Mouse (Mus musculus) stomach, embryonic 16.5 days (tissue): ENCODE data around the gene Comt. TPM values are rescaled to one million over a fixed set of nuclear protein-coding genes. Genes with fewer than 3 reads are reported as not detected.

Experiments
- ATAC-seq: fragments of 200-750 bp; cut with Nextera tagmentation; 2 replicates; pipeline ENCODE4 v1.8.0; 2017; ENCODE audit warnings: moderate number of reproducible peaks, moderate TSS enrichment; ENCODE audit not compliant: insufficient read depth, low FRiP score
- H3K27ac ChIP-seq: fragments of 300-500 bp; sonication (generic); 2 replicates; pipeline ENCODE4 v1.5.1; 2014; ENCODE audit warnings: low read length
- H3K27me3 ChIP-seq: fragments of 300-500 bp; sonication (generic); 2 replicates; pipeline ENCODE4 v1.6.1; 2014; ENCODE audit warnings: low read length, control low read depth, mixed read lengths; ENCODE audit not compliant: control insufficient read depth, insufficient read depth
- H3K36me3 ChIP-seq: fragments of 300-500 bp; sonication (generic); 2 replicates; pipeline ENCODE4 v1.6.1; 2014; ENCODE audit warnings: low read length; ENCODE audit not compliant: control insufficient read depth, insufficient read depth
- H3K4me1 ChIP-seq: fragments of 300-500 bp; sonication (generic); 2 replicates; pipeline ENCODE4 v1.6.1; 2014; ENCODE audit warnings: low read length, control low read depth, mixed read lengths; ENCODE audit not compliant: control insufficient read depth, insufficient read depth
- H3K4me2 ChIP-seq: fragments of 300-500 bp; sonication (generic); 2 replicates; pipeline ENCODE4 v1.6.1; 2014; ENCODE audit warnings: low read depth, low read length, mixed read lengths
- H3K4me3 ChIP-seq: fragments of 300-500 bp; sonication (generic); replicated peaks from 2 replicates; pipeline ENCODE4 v1.5.1; 2014; ENCODE audit warnings: mild to moderate bottlenecking, low read length
- H3K9ac ChIP-seq: fragments of 300-500 bp; sonication (generic); 2 replicates; pipeline ENCODE4 v1.6.1; 2014; ENCODE audit warnings: low read length
- H3K9me3 ChIP-seq: fragments of 300-500 bp; sonication (generic); replicated peaks from 2 replicates; pipeline ENCODE4 v1.6.1; 2016; ENCODE audit warnings: low read length, control low read depth; ENCODE audit not compliant: control insufficient read depth
- WGBS: fragments of 180-500 bp; shearing (Covaris S2); extraction: QIAGEN DNeasy Blood & Tissue Kit; methylation state at CpG from one replicate; pipeline ENCODE4 v1.1.7; 2014; 5-methylcytosine and 5-hydroxymethylcytosine counted together
- polyA plus RNA-seq: library from polyadenylated mRNA; unstranded; fragments of >200 nt; fragmentation: Nextera tagmentation; extraction: Ambion mirVana; gene quantifications from 2 replicates; pipeline ENCODE4 v1.2.1, GENCODE M21; 2015

Comt gene
- polyA plus RNA-seq, 1 experiment from 2014 or later: 105 TPM

DNA sequence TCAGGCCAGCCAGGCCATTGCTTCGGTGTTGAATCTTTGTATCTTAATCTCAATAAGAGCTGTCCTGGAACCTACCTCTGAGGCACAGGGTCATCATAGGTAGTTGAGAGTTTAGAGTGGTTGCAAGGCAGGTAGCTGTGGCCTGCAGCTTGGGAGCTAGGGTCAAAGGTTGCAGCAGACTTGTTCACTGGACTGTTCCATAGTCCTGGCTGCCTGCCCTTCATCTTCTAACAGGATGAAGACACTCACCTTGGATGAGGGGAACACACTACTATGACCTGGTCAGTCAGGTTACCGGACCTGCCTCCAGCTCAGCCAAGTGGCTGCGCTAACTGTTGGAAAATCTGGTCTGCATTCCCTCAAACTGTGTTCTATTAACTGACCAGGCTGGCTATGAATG is 35.5 kb downstream of the Comt start:
- no peak overlapping the region for H3K9ac ChIP-seq
- ATAC-seq: no peak
- H3K4me1 ChIP-seq: peaks cover 46% of the 10 kb centered on the region
- H3K9me3 ChIP-seq: no peaks in the 10 kb centered on the region
- H3K4me2 ChIP-seq: no peak overlapping the region
- no peaks in the 10 kb centered on the region for H3K36me3 ChIP-seq
- no peak overlapping the region for H3K27ac ChIP-seq
- no peak overlapping the region for H3K4me3 ChIP-seq
- WGBS: 99% methylated on average over 3 of the region's 3 CpGs
- H3K27me3 ChIP-seq: no peaks in the 10 kb centered on the region

DNA sequence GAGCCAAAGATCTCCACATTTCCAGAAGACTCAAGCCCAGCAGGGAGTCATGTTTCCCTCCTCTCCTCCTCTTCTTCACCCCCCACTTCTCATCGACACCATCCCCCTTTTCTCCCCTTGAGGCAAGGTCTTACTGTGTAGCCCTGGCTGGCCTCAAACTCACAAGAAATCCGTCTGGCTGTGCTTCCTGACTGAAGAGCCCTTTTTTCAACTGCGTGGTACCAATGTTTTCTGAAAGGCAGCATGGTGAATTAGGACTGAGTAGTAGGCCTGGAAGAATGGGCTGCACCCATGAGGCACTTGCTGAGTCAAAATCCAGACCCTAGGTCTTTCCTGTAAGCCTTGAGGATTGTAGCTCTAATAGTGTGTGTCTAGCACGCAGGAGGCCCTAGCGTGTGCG is 36.3 kb downstream of the Comt start:
- no peaks in the 10 kb centered on the region for H3K27me3 ChIP-seq
- WGBS: 72% methylated on average over 6 of the region's 6 CpGs
- no peak overlapping the region for H3K4me2 ChIP-seq
- H3K36me3 ChIP-seq: no peaks in the 10 kb centered on the region
- no peak overlapping the region for H3K4me3 ChIP-seq
- ATAC-seq: no peak
- no peaks in the 10 kb centered on the region for H3K9me3 ChIP-seq
- H3K27ac ChIP-seq: no peak overlapping the region
- H3K9ac ChIP-seq: no peak overlapping the region
- peaks cover 39% of the 10 kb centered on the region for H3K4me1 ChIP-seq

DNA sequence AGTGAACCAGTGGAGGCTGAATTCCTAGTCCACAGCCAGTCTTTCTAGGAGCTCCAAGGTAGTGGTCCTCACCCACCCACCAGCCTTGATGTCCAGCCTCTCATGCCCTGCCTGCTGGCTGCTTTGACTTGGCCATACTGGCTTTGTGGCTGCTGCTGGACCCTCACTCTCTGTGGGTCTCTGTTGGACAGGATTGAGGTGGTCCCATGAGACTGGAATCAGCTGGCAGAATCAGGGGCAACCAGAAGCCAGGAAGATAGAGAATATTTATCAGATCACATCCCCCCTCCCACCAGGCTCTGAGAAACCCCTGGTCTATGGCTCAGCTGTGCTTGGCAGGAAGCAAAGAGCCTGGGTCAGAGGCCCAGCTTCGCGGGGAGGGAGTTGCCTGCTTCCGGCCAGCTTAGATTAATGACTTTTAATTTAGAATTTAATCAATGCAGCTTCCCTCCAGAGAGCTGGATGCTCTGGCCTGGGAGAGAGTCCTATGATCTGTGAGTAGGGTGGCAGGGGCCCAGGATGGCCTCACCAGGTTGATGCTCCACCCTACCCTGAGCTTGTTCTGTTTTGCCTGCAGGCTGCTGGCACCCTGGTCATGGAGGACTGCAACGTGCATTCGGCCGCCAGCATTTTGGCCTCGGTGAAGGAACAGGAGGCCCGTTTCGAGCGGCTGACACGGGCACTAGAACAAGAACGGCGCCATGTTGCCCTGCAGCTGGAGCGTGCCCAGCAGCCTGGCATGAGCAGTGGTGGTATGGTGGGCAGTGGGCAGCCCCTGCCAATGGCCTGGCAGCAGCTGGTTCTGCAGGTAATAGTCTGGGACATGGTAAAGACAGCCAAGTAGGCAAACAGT is 37.8 kb downstream of the Comt start:
- 74% methylated on average over 14 of the region's 14 CpGs for WGBS
- Histone ChIP-seq H3K27me3 (no peaks in the 10 kb centered on the region), H3K9me3 (no peaks in the 10 kb centered on the region), H3K27ac (peak overlapping the region; percentile 36), H3K4me2 (no peak overlapping the region), H3K9ac (0 out of 2 replicates have a peak overlapping the region, but pooled peaks have one; percentile 20), H3K4me1 (peaks cover 28% of the 10 kb centered on the region), H3K36me3 (no peaks in the 10 kb centered on the region), H3K4me3 (no peak overlapping the region)
- no peak for ATAC-seq

GRCm38 (mm10) chr16:18387704-18388582 is 38.7 kb downstream of the Comt start:
- peak overlapping the region; percentile 36 for H3K27ac ChIP-seq
- 0 out of 2 replicates have a peak overlapping the region, but pooled peaks have one; percentile 20 for H3K9ac ChIP-seq
- H3K4me1 ChIP-seq: peaks cover 28% of the 10 kb centered on the region
- no peaks in the 10 kb centered on the region for H3K27me3 ChIP-seq
- no peak overlapping the region for H3K4me2 ChIP-seq
- no peaks in the 10 kb centered on the region for H3K9me3 ChIP-seq
- no peak for ATAC-seq
- H3K36me3 ChIP-seq: no peaks in the 10 kb centered on the region
- WGBS: 26% methylated on average over 6 of the region's 7 CpGs
- no peak overlapping the region for H3K4me3 ChIP-seq

DNA sequence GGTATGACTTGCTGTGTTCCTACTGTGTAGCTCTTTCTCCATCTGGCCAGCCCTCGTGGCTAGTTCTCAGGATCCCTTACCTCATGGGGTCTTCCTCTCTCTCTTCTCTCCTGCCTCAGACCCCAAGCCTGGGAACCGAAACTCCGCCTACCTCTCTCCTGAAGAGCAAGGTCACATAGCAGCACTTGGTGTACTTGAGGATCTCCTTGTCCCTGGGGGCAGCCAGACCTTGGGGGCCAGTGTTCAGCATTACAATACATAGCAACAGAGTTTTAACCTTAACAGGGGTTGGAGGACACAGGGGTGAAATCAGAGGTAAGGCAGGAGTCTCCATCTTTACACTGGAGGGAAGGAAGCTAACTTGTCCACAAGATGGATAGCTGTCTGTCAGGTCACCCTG is 39.7 kb downstream of the Comt start:
- Histone ChIP-seq H3K36me3 (no peaks in the 10 kb centered on the region), H3K4me3 (no peak overlapping the region), H3K4me2 (no peak overlapping the region), H3K27me3 (no peaks in the 10 kb centered on the region), H3K27ac (no peak overlapping the region), H3K9me3 (no peaks in the 10 kb centered on the region), H3K9ac (no peak overlapping the region), H3K4me1 (peaks cover 32% of the 10 kb centered on the region)
- ATAC-seq: no peak
- WGBS: 63% methylated on average over 3 of the region's 3 CpGs

DNA sequence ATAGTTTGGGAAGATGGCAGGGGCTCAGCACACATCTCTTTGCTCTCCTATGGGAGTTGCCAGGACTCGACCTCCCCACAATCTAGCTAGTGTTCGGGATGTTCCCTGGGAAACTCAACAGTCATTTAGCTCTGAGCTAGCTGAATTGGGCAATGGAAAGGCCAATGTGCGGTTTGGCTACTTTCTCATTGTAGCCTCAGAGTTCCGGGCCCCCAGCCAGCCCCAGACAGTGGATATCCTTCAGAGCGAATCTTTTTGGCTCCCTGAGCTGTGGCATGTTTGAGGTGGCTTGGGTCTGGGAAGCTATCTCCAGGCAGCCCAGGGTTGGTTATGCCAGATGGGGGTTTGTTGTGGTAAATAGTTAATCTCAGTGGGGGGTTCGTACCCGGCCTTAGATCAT is 40.2 kb downstream of the Comt start:
- H3K9me3 ChIP-seq: no peaks in the 10 kb centered on the region
- H3K9ac ChIP-seq: no peak overlapping the region
- no peak overlapping the region for H3K4me3 ChIP-seq
- ATAC-seq: no peak
- H3K36me3 ChIP-seq: no peaks in the 10 kb centered on the region
- no peak overlapping the region for H3K27ac ChIP-seq
- H3K4me2 ChIP-seq: no peak overlapping the region
- H3K27me3 ChIP-seq: no peaks in the 10 kb centered on the region
- H3K4me1 ChIP-seq: peaks cover 33% of the 10 kb centered on the region
- 78% methylated on average over 7 of the region's 7 CpGs for WGBS

DNA sequence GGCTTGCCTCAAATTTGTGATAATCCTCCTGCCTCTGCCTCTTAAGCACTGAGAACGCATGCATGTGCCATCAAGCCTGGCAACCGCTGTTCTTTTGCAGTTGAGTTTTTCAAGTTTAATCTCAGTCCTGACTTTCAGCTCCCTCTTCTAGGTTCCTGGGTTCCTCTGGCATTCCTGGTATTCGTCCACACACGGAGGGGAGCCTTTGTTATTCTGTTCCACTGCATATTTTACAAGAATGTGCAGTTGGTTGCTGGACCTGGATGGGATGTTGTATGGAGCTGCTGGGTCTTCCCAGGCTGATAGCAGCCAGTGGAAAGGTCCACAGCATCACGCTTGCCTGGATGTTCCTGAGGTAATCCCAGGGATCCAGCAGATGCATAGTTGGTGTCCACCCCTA is 41.2 kb downstream of the Comt start:
- peaks cover 33% of the 10 kb centered on the region for H3K4me1 ChIP-seq
- WGBS: 65% methylated on average over 5 of the region's 5 CpGs
- no peak for ATAC-seq

GRCm38 (mm10) chr16:18384659-18385058 is 42.0 kb downstream of the Comt start:
- H3K4me2 ChIP-seq: no peak overlapping the region
- 83% methylated on average over 8 of the region's 8 CpGs for WGBS
- peaks cover 35% of the 10 kb centered on the region for H3K4me1 ChIP-seq
- no peaks in the 10 kb centered on the region for H3K36me3 ChIP-seq
- H3K27me3 ChIP-seq: no peaks in the 10 kb centered on the region
- no peak overlapping the region for H3K4me3 ChIP-seq
- ATAC-seq: no peak
- no peak overlapping the region for H3K27ac ChIP-seq
- H3K9me3 ChIP-seq: no peaks in the 10 kb centered on the region
- H3K9ac ChIP-seq: no peak overlapping the region

More for the DNA sequence above, 41.2 kb downstream of the Comt start:
- H3K36me3 ChIP-seq: no peaks in the 10 kb centered on the region
- no peaks in the 10 kb centered on the region for H3K27me3 ChIP-seq
- no peak overlapping the region for H3K27ac ChIP-seq
- no peak overlapping the region for H3K4me2 ChIP-seq
- H3K9me3 ChIP-seq: no peaks in the 10 kb centered on the region
- H3K9ac ChIP-seq: no peak overlapping the region
- no peak overlapping the region for H3K4me3 ChIP-seq

DNA sequence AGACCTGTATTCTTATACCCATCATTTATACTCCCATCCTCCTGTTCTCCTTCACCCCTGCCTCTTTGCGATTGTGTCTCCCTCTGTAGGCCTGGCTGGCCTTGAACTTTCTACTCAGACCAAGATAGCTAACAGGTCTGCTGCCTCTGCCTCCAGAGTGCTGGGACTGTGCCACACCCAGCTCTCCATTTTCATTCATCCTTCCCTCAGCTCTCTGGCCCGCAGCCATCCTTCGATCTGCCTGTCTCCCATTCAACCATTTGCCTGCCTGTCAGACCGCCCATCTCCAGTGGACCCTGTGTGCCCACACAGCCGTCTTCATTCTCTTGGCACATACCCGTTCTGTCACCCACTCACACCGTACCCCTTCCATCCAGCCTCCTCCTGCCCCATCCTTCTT is 42.4 kb downstream of the Comt start:
- no peak overlapping the region for H3K27ac ChIP-seq
- no peak overlapping the region for H3K4me3 ChIP-seq
- H3K4me2 ChIP-seq: no peak overlapping the region
- H3K36me3 ChIP-seq: no peaks in the 10 kb centered on the region
- H3K9me3 ChIP-seq: no peaks in the 10 kb centered on the region
- no peak for ATAC-seq
- peaks cover 39% of the 10 kb centered on the region for H3K4me1 ChIP-seq
- 83% methylated on average over 7 of the region's 7 CpGs for WGBS
- no peak overlapping the region for H3K9ac ChIP-seq
- no peaks in the 10 kb centered on the region for H3K27me3 ChIP-seq
